Mouse (Mus musculus) granulocyte monocyte progenitor cell, adult 5-6 weeks (primary cell): ENCODE measurements around the gene Dip2b. TPM values are rescaled to one million over a fixed set of nuclear protein-coding genes. Genes with fewer than 3 reads are reported as not detected.

Source experiments
- ATAC-seq: replicated peaks from 2 replicates; pipeline ENCODE4 v1.8.0; 2016; ENCODE audit warnings: mild to moderate bottlenecking, moderate TSS enrichment, inconsistent platforms; ENCODE audit not compliant: poor library complexity, severe bottlenecking
- total RNA-seq, 2 experiments: library from RNA; stranded (forward) in 1 of 2; stranded (reverse) in 1 of 2; fragments of 200-712, 200-1000 nt in 1 of 2; fragments of >200 nt in 1 of 2; fragmentation: Nextera tagmentation in 1 of 2; gene quantifications; 2 replicates each; pipeline ENCODE4 v1.2.3; 2014 to 2017

Gene Dip2b
- total RNA-seq, 2 experiments from 2014 or later: 11.0 to 13.3 TPM

GRCm38 (mm10) chr15:100121437-100121836 lies 83.0 kb downstream of the Dip2b start:
- ATAC-seq: no peak

- peak; percentile 17; the same call in 1 of the 2 replicates for ATAC-seq
Measured at GRCm38 (mm10) chr15:100123867-100124266, 85.4 kb downstream of the Dip2b start.

DNA sequence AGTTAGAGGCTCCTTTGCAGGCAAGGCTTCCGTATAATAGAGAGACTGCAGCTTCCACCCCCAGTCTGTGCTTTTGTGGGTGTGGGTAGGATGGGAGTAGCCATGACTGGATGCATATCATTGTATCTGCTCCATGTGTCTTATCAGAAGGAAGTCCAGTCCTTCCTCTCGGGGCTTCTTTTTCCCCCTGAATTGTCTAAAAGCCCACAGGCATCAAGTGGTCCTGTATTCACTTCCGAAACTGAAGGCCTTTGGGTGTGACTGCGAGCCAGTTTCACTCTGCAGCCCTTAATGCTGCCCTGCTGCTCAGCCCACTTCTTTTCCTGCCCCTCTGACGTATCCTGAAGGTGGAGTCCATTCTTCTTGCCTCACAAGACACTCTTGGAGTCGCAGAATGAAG lies 86.8 kb downstream of the Dip2b start:
- no peak for ATAC-seq

DNA sequence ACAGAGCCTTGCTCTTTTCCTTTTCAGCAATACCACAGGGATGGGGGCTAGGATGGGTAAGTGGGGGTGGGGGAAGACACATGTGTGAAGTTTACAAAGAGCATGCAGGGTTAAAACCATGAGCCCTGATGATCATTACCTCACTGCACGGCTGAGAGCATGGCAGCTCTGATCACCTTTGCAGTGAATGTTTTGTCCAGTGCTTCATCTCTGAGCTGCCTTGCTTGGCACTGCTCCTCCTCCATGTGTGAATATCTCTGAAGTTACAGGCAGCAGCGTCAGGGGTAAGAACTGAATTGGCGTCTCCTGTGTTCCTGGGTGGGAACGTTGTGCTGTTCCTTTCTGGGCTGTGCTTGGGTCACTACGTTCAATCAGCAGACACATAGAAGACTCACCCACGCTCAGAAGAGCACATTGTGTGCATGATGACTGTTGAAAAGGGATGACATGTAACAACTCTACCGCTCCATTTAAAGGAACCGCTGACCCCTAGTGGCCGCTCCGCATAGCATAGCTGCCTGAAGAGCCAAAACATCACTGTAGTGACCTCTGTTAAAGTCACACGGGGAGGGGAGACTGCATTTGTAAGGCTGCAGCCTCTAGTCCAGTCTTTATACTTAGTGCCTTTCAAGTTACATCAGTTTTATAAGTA lies 88.1 kb downstream of the Dip2b start:
- ATAC-seq: peak; percentile 62

GRCm38 (mm10) chr15:100129151-100129790 lies 90.8 kb downstream of the Dip2b start:
- no peak for ATAC-seq

DNA sequence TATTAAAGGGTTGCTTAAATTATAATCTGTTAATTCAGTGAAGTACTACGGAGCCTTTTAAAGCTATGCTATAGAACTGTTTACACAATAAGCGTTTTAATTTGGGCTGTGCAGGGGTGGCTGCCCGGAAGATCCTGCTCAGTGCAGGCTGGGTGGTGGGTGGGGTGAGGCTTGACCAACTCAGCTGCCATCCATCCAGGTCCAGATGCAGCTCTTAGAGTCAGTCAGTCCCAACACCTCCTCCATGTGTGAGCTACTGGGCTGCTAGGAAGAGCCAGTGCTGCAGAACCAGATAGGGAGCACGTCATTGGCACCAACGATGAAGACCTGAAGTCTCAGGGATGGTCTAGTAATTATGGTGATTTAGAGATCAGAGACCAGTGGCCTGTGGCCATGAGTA lies 101.2 kb downstream of the Dip2b start:
- no peak for ATAC-seq

DNA sequence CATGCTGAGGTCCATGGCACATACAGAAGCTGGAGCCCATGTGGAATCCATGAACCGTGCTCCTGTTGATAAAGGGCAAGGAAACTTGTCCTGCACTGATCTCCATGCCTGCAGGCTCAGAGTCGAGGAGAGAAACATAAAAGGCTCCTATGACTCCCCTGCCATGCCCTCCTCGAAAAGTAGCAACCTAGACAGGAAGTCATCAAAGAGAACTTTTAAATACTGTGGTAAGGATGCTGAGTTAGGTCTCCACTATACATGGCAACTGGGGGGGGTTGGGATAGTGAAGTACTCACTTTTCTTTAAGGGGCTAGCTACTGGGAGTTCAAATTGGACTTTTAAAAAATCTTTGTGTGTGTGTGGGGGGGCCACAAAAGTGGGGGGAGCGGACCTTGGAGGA lies 102.0 kb downstream of the Dip2b start:
- ATAC-seq: no peak

GRCm38 (mm10) chr15:100143091-100143801 lies 104.8 kb downstream of the Dip2b start:
- ATAC-seq: no peak

DNA sequence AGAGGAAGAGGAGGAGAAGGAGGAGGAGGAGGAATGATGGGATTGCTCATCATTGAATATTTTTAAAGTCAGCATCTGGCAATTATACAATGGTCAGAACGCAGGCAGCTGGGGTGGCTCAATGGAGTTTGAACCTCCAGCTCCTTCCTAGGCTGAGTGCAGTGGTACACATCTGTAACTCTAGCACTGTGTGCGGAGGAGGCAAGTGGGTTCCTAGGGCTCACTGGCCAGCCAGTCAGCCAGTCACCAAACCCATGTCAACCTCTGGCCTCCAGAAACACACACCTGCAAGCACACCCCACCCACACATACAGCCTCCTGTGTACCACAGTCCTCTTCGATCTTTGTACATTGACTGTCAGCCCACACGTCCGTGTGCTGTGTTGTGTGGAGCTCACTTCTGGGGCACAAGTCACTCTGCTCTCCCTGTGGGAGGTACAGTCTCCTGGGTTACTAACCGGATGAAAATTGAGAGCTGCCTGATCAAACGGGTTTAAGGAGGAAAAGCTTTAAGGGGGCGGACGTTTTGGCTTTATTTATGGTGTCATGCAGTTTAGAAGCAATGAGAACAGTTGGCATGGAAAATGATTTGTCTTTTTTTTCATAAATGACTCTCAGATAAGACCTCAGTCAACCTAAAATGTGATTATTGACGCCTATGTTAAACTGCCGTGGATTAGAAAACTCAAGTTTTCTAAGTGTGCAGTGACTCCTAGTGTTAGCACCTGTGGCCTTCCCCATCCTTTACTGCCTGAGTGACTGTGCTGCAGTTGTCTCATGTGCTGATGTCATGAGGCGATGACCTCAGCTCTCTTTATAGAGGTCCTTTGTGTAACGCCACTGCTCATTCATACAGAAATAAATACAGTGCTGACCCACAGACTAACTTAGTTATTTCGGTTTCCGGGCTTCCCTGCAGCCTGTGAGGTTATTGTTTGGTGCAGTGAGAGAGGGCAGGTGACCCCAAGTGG lies 106.7 kb downstream of the Dip2b start:
- ATAC-seq: no peak

DNA sequence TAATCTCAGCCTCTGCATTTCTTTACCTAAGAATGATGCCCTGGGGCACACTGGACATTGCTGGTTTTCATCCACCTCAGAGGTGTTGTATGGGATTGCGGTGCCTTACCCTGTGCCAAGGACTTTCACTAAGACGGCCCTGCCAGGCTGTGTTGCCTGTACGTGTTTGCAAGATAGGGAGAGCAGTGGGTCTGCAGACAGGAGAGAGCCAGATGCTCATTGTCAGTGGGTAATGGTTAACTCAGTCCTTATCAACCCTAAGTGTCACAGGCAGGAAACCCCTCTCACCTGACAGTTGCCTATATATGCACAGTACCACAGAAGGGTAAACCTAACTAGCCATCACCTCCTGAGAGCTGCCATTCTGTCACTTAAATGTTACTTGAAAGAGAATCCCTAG lies 107.5 kb downstream of the Dip2b start:
- no peak for ATAC-seq

DNA sequence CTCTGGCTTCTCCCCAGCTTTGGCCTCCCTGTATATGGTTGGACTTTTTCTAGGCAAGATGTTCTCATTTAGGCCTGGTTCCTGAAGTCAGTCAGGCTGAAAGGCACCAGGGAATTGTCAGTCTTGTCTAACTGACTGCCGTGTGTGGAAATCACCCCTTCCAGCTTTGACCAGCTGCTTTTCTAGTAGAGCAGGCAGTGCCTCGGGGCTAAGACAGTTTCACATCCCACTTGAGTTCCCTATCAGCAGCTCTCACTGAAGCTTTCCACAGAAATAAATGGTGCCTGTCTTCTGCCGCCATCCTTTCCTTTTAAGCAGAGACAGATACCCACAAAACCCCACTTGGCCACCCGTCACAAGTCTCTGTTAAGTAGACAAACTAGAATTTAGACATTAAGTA lies 112.1 kb downstream of the Dip2b start:
- peak; percentile 83 for ATAC-seq

DNA sequence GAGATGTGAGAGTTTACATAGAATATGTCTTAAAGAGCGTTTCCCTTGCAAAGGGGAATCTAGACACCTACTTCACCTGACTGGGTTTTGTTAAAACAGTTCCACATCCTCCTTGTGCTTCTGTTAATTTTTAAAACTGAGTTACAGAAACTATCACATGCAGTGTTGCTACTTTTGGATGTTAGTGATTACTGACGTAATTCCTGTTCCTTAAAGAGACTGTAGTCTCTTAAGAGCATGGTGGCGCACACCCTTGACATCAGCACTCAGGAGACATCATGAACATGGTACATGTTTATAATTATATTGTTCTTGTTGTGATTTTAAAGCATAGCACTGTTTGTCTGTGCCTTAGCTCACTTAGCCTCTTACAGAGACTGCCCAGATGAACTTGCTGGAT lies 113.9 kb downstream of the Dip2b start:
- ATAC-seq: no peak

DNA sequence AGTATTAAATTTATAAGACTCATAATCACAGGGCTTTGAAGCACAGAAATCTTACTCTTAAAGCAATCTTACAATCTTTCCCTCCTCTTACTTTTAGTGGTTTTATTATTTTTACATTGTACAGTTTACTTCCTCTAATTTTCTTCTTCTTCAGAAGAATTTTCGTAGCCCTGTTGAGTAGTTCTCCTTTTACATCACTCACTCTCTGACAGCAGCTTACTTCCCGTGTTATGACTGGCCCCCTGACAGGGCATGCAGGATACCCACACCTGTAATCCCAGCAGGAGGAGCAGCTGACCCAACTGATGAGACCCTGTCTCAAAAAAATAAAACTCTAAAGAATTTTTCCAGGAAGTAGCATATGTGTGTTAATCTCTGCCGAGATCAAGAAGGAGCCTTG lies 114.6 kb downstream of the Dip2b start:
- peak; percentile 76 for ATAC-seq

DNA sequence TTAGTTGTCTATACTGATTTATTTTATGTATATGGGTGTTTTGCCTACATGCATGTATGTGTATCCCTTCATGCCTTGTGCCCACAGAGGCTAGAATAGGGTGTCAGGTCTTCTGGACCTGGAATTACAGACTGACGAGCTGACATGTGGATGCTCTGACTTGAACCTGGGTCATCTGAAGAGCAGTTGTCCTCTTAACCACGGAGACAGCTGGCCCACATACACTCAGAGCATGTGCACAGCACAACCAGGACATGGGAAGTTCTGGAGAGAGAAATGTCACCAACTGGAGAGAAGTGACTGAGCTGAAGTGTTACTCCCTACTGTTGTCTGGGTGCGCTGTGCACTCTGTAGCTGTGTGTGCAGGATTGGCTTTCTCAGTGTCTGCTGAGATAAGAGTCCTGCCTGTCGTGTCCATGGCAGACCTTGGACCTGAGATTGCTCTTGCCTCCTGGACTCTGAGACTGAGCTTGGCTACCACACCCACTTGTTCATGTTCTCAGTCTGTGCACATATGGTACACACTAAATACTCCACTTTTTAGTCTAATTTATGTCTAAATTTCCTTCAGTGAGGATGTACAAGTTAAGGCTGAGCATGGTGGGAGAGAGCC lies 117.7 kb downstream of the Dip2b start:
- no peak for ATAC-seq

DNA sequence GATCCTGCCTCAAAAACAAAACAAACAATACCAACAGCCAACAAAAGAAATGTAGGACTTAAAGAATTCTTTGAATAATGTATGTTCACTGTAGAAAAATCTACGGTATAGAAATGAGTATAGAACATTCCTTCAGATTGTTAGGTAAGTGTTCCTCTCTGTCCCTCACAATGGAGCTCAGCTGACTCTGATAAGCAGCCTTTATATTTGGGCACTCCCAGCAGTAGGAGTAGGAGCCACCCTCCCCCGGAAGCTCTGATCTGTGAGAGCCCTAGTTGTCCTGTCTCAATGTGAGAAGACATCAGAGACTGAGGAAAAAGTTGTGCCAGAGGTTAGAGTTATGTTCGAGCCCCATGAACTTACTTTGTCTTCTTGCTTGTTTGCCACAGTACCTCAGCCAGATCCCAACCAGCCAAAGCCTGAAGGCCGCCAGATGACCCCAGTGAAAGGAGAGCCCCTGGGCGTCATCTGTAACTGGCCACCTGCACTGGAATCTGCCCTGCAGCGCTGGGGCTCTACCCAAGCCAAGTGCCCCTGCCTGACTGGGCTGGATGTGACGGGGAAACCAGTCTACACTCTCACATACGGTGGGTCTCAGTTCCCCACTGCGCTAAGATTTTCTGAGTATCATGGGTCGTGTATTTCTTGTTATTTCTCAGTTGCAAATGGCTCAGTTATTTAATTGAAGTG lies 118.5 kb downstream of the Dip2b start:
- no peak for ATAC-seq

DNA sequence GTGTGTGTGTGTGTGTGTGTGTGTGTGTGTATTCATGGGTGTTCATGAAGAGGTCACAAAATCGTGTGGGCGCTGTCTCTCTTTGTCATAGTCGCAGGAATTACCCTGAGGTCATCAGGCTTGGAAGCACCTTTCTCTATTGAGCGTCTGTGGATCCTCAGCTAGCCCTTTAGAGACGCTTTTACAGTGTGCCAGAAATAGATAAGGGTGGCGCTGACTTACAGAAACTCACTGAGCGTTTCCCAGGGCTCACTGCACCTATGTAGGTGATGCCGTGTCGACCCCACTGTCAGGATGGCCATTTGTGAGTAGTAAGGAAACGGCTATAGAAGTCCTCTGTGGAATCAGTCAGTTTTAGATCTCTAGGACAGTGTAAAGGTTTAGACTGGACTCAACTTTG lies 120.5 kb downstream of the Dip2b start:
- no peak for ATAC-seq

GRCm38 (mm10) chr15:100161747-100162280 lies 123.3 kb downstream of the Dip2b start:
- ATAC-seq: no peak

DNA sequence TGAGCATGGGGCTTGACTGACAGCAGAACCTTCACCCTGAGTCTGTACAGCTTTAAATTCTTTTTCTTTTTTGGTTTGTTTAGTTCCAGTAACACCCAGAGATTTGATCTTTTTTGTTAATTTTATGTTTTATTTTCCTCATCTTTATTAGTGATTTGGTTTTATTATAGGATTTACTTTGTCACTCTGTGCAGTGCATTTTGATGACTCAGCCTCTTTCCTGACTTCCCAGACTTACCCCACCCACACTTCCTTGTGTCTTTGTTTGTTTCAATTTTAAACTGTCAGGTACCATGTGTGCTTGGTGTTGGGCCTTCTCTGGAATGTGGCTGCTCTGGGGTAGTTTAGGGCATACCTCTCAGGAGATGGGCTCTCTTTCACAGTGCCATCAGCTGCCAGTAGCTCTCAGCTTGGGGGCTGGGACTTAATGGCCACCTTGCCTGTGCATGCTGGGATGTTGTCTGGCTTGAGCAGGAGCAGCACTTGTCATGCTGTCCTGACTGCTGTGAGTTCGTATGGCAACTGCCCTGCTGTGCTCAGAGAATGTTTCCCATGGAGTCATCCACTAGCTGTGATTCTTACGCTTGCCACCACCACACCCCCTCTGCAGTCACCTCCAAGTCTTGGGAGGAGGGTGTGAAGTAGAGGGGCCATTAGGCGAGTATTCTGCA lies 125.1 kb downstream of the Dip2b start:
- ATAC-seq: no peak

- no peak for ATAC-seq
Measured at GRCm38 (mm10) chr15:100166464-100166863, 128.0 kb downstream of the Dip2b start.
